Mouse (Mus musculus) adrenal gland, adult 8-10 months (tissue): ENCODE results near the gene S100pbp. TPM values are rescaled to one million over a fixed set of nuclear protein-coding genes. Genes with fewer than 3 reads are reported as not detected.

Source experiments
- DNase-seq: peaks from one replicate; pipeline ENCODE4 v3.0.0; 2022
- total RNA-seq, 4 experiments: library from RNA; stranded (reverse); gene quantifications; 2 replicates each; pipeline ENCODE4 v1.2.4; 2022

The S100pbp gene
- total RNA-seq, 4 experiments from 2014 or later: 21.7 to 31.7 (median 25.4) TPM

GRCm38 (mm10) chr4:129147552-129148103 is 41.9 kb downstream of the S100pbp start:
- no peak for DNase-seq

- DNase-seq: no peak
Measured at GRCm38 (mm10) chr4:129146392-129146791, 43.1 kb downstream of the S100pbp start.

GRCm38 (mm10) chr4:129145943-129146342 is 43.6 kb downstream of the S100pbp start:
- no peak for DNase-seq

- no peak for DNase-seq
Measured at GRCm38 (mm10) chr4:129145411-129145810, 44.1 kb downstream of the S100pbp start.

GRCm38 (mm10) chr4:129144401-129145367 is 44.8 kb downstream of the S100pbp start:
- DNase-seq: no peak

GRCm38 (mm10) chr4:129143509-129143908 is 46.0 kb downstream of the S100pbp start:
- DNase-seq: no peak

- no peak for DNase-seq
Measured at GRCm38 (mm10) chr4:129142439-129143045, 47.0 kb downstream of the S100pbp start.

GRCm38 (mm10) chr4:129141560-129142438 is 47.7 kb downstream of the S100pbp start:
- no peak for DNase-seq

GRCm38 (mm10) chr4:129140808-129141207 is 48.7 kb downstream of the S100pbp start:
- no peak for DNase-seq

GRCm38 (mm10) chr4:129139642-129140041 is 49.9 kb downstream of the S100pbp start:
- DNase-seq: no peak

- DNase-seq: no peak
Measured at GRCm38 (mm10) chr4:129137392-129138321, 51.9 kb downstream of the S100pbp start.

- DNase-seq: no peak
Measured at GRCm38 (mm10) chr4:129136579-129137391, 52.7 kb downstream of the S100pbp start, which contains the start of gene Fndc5. Gene Fndc5, plus strand, starts transcription at chr4:129136999.

GRCm38 (mm10) chr4:129136189-129136578 is 53.3 kb downstream of the S100pbp start:
- DNase-seq: no peak

- no peak for DNase-seq
Measured at GRCm38 (mm10) chr4:129135637-129136036, 53.9 kb downstream of the S100pbp start.

- DNase-seq: no peak
Measured at GRCm38 (mm10) chr4:129134799-129135585, 54.5 kb downstream of the S100pbp start.

GRCm38 (mm10) chr4:129130755-129131303 is 58.7 kb downstream of the S100pbp start:
- no peak for DNase-seq

- no peak for DNase-seq
Measured at GRCm38 (mm10) chr4:129130149-129130548, 59.4 kb downstream of the S100pbp start.

GRCm38 (mm10) chr4:129129387-129129786 is 60.1 kb downstream of the S100pbp start:
- no peak for DNase-seq
